Mouse (Mus musculus): ENCODE measurements around the gene Selplg.

The Selplg gene

GRCm38 (mm10) chr5:113771213-113772162 lies 61.0 kb downstream of the Selplg start:
- DNase-seq (ENCODE audit: low spot score in 2 of 2) = peak; percentile 92 to 95

GRCm38 (mm10) chr5:113768806-113769205 lies 63.6 kb downstream of the Selplg start:
- no peak for DNase-seq (ENCODE audit: low spot score in 2 of 2)

All from right cerebral cortex, postnatal 10 days (tissue).